Mouse (Mus musculus) embryonic facial prominence, embryonic 10.5 days (tissue): ENCODE results near the gene Lasp1. TPM values are rescaled to one million over a fixed set of nuclear protein-coding genes. Genes with fewer than 3 reads are reported as not detected.
"Not testable (repeated sequence)": the region's sequence is repeated elsewhere in the genome, so short reads cannot be mapped to it uniquely, and the experiment has no call there.

Experiments
- DNase-seq: peaks from one replicate; pipeline ENCODE4 v3.0.0-alpha.2; 2017; ENCODE audit warnings: low spot score
- H3K27ac ChIP-seq: fragments of 300-500 bp; sonication (generic); replicated peaks from 2 replicates; pipeline ENCODE4 v1.5.1; 2016; ENCODE audit warnings: mild to moderate bottlenecking
- H3K27me3 ChIP-seq: fragments of 300-500 bp; sonication (generic); replicated peaks from 2 replicates; pipeline ENCODE4 v1.6.1; 2016; ENCODE audit warnings: low read depth, mild to moderate bottlenecking; ENCODE audit not compliant: poor library complexity, severe bottlenecking
- H3K36me3 ChIP-seq: fragments of 300-500 bp; sonication (generic); replicated peaks from 2 replicates; pipeline ENCODE4 v1.6.1; 2016; ENCODE audit warnings: mild to moderate bottlenecking, moderate library complexity
- H3K4me1 ChIP-seq: fragments of 300-500 bp; sonication (generic); 2 replicates; pipeline ENCODE4 v1.6.1; 2016
- H3K4me3 ChIP-seq: fragments of 300-500 bp; sonication (generic); 2 replicates; pipeline ENCODE4 v1.5.1; 2016; ENCODE audit warnings: mild to moderate bottlenecking, moderate library complexity
- H3K9me3 ChIP-seq: fragments of 300-500 bp; sonication (generic); 2 replicates; pipeline ENCODE4 v1.6.1; 2016; ENCODE audit warnings: mild to moderate bottlenecking
- WGBS: fragments of 180-500 bp; shearing (Covaris S2); methylation state at CpG from one replicate; pipeline ENCODE4 v1.1.7; 2016; 5-methylcytosine and 5-hydroxymethylcytosine counted together
- polyA plus RNA-seq: library from polyadenylated mRNA; unstranded; fragments of >200 nt; fragmentation: Nextera tagmentation; extraction: Ambion mirVana; gene quantifications from 2 replicates; pipeline ENCODE4 v1.2.1, GENCODE M21; 2016

The Lasp1 gene
- polyA plus RNA-seq, 1 experiment from 2014 or later = 98.7 TPM

DNA sequence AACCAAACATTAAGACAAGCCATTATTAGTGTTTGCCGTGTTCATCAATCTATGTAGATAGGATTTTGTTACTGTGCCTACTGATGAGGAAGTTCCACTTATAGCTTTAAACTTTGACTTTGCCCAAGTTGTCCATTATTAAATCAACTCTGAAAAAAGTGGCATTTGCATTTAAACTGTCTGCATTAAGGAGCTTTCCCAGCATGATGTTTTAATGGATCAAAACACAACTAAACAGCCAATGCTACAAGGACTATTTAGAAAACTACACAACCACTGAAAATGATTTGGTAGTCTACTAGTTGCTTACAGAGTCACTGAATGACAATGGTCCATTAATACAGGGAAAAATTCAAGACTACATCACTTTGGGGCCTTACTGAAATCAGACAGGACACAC lies 19.9 kb upstream of the Lasp1 start:
- peaks cover 34% of the 10 kb centered on the region for H3K4me1 ChIP-seq
- no peak overlapping the region; the same call in 1 of the 2 replicates for H3K4me3 ChIP-seq
- 92% methylated on average over 1 of the region's 1 CpGs for WGBS
- H3K27ac ChIP-seq = no peak overlapping the region
- peaks cover 70% of the 10 kb centered on the region for H3K36me3 ChIP-seq
- H3K27me3 ChIP-seq = no peaks in the 10 kb centered on the region
- no peaks in the 10 kb centered on the region for H3K9me3 ChIP-seq
- no peak for DNase-seq

DNA sequence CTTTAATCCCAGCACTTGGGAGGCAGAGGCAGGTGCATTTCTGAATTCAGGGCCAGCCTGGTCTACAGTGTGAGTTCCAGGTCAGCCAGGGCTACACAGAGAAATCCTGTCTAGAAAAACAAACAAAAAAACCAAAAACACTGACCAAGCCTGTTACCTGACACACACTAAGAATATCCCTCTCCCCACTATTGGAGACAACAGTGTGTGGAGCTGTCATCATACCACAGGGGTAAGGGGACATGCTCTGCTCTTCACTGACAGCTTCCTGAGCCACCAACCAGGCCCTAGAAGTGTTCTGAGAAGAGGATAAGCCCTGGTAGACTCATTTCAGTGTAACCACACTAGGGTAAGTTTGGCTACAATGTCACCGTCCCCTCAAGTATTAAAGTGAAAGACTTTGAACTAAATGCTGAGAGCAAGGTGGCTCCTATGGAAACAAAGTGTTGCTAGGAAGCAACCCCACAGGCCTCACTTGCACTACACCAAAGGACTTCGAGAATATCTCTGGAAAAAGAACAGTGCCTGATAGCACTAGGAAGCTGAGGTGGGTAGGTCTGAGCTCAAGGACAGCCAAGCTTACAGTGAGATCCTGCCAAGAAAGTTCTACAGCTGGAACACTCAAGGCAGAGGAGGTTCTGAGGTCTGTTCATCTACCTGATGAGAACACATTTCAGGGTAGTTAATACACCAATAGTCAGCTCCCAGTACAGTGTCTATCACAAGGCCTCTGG lies 18.7 kb upstream of the Lasp1 start:
- Histone ChIP-seq H3K27ac (no peak overlapping the region), H3K9me3 (no peaks in the 10 kb centered on the region), H3K36me3 (peaks cover 61% of the 10 kb centered on the region), H3K4me1 (peaks cover 34% of the 10 kb centered on the region), H3K4me3 (peak overlapping the region; percentile 98), H3K27me3 (no peaks in the 10 kb centered on the region)
- no peak for DNase-seq
- WGBS = 93% methylated on average over 2 of the region's 2 CpGs

DNA sequence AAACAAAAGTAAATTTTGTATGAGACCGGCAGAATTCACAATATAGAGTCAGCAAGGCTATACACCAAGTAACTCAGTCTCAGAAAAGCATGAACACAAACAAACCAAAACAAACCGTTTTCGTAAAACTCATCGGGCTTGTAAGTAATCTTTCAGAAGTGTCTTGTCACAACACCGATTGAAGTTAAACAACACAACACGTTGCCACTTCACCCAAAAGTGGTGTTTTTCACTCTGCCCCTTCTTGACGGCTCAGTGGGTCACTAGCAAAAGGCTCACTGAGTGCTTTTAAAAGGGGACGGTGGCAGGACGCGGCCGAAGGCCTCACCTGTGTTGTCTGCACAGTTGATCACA lies 17.3 kb upstream of the Lasp1 start:
- 1% methylated on average over 11 of the region's 11 CpGs for WGBS
- no peaks in the 10 kb centered on the region for H3K9me3 ChIP-seq
- H3K27ac ChIP-seq = peak overlapping the region; percentile 93
- H3K4me1 ChIP-seq = peaks cover 34% of the 10 kb centered on the region
- peaks cover 48% of the 10 kb centered on the region for H3K36me3 ChIP-seq
- H3K27me3 ChIP-seq = no peaks in the 10 kb centered on the region
- DNase-seq = no peak
- peak overlapping the region; percentile 98 for H3K4me3 ChIP-seq

DNA sequence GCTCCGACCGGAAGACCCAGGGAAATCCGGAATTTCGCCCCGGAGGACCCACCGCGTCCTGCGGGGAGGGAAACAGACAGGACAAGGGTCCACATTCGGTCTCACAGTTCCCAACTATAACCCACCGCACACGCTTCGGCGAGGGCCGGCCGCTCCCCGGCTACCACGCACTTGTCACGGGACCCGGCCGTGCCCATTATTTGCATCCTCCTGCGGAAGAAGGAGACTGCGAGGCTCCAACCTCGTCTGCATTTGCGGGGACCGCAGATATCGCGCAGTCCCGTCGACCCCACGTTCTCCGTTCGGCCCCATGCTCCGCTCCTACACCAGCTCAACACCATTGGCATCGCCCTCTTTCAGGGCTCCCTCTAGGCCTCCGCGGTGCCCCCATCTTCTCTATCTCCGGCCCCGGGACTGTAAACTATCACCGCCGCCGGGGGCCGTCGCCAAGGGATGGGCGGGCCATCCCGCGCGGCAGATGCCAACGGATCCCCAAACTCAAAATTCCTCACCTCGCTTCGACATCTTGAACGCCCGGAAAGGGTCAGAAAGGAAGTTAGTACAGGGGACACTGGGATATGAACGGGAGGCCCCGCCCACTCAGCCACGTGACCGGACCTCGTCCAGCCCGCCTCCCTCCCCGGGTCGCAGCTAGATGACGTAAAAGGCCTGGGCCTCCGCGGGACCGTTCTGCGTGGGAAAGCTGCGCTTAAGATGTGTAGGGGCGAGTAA lies 16.8 kb upstream of the Lasp1 start, which contains the start of gene Rpl23:
Rpl23 (minus strand) TSS at position 606 of the 732 bp plus-strand sequence.
- Histone ChIP-seq H3K4me3 (peak within 1 kb of the TSS; percentile 98), H3K4me1 (peaks cover 29% of the 10 kb centered on the region), H3K27me3 (no peaks in the 10 kb centered on the region), H3K9me3 (no peaks in the 10 kb centered on the region), H3K27ac (peak within 1 kb of the TSS; percentile 93), H3K36me3 (peaks cover 43% of the 10 kb centered on the region)
- WGBS = under 1% methylated on average over 67 of the region's 67 CpGs
- DNase-seq = peak; percentile 99

DNA sequence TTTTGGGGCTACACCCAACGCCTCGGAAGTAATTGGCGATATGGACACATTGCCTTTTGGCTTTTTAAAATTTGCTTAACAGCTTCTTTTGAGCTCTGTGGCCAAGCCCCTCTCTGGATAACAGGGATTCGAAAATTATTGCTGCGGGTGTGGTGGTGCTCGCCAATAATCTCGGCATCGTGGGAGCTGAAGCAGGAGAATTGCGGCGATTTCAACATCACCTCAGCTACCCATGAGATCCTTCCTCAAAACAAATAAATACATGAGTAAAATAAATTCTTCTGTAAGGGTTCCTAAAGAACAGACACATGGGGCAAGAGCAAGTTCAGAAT lies 16.3 kb upstream of the Lasp1 start:
- Histone ChIP-seq H3K27ac (peak overlapping the region; percentile 93), H3K36me3 (peaks cover 37% of the 10 kb centered on the region), H3K27me3 (no peaks in the 10 kb centered on the region), H3K4me3 (peak overlapping the region; percentile 98), H3K9me3 (no peaks in the 10 kb centered on the region), H3K4me1 (peaks cover 26% of the 10 kb centered on the region)
- DNase-seq = no peak
- WGBS = under 1% methylated on average over 10 of the region's 10 CpGs

GRCm38 (mm10) chr11:97787961-97788360 lies 10.8 kb upstream of the Lasp1 start:
- H3K9me3 ChIP-seq = no peaks in the 10 kb centered on the region
- H3K27me3 ChIP-seq = no peaks in the 10 kb centered on the region
- H3K27ac ChIP-seq = no peak overlapping the region
- H3K4me1 ChIP-seq = peaks cover 5% of the 10 kb centered on the region; the same call in 1 of the 2 replicates
- H3K4me3 ChIP-seq = no peak overlapping the region
- 93% methylated on average over 3 of the region's 3 CpGs for WGBS
- DNase-seq = no peak
- H3K36me3 ChIP-seq = no peaks in the 10 kb centered on the region

GRCm38 (mm10) chr11:97789727-97790126 lies 9.1 kb upstream of the Lasp1 start:
- no peak for DNase-seq
- Histone ChIP-seq H3K27me3 (no peaks in the 10 kb centered on the region), H3K27ac (no peak overlapping the region), H3K4me3 (no peak overlapping the region), H3K36me3 (no peaks in the 10 kb centered on the region), H3K4me1 (no peaks in the 10 kb centered on the region), H3K9me3 (no peaks in the 10 kb centered on the region)
- 89% methylated on average over 5 of the region's 5 CpGs for WGBS

- not testable (repeated sequence) for H3K4me1 ChIP-seq, H3K36me3 ChIP-seq, H3K9me3 ChIP-seq, DNase-seq, H3K27ac ChIP-seq, H3K27me3 ChIP-seq, H3K4me3 ChIP-seq
- whole genome bisulfite sequencing = 81% methylated on average over 2 of the region's 2 CpGs
Observed at GRCm38 (mm10) chr11:97790778-97791438, 7.9 kb upstream of the Lasp1 start.

DNA sequence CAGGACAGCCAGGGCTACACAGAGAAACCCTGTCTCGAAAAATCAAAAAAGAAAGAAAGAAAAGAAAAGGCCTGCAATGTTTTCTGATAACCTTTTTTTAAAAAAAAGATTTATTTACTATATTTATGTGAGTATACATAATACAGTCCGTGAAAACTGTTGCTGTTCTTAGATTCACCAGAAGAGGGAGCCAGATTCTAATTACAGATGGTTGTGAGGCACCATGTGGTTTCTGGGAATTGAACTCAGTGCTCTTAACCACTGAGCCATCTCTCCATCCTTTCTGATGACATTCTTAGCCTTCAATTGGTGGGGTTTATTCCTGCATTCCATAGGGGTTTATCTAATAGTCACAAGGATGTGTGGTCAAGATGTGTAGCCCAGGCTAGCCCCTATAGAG lies 5.6 kb upstream of the Lasp1 start:
- no peak overlapping the region for H3K27ac ChIP-seq
- peaks cover 6% of the 10 kb centered on the region for H3K4me1 ChIP-seq
- H3K4me3 ChIP-seq = no peak overlapping the region
- no peaks in the 10 kb centered on the region for H3K9me3 ChIP-seq
- no peaks in the 10 kb centered on the region for H3K36me3 ChIP-seq
- no peaks in the 10 kb centered on the region for H3K27me3 ChIP-seq
- DNase-seq = no peak
- 8% methylated on average over 2 of the region's 2 CpGs for WGBS

DNA sequence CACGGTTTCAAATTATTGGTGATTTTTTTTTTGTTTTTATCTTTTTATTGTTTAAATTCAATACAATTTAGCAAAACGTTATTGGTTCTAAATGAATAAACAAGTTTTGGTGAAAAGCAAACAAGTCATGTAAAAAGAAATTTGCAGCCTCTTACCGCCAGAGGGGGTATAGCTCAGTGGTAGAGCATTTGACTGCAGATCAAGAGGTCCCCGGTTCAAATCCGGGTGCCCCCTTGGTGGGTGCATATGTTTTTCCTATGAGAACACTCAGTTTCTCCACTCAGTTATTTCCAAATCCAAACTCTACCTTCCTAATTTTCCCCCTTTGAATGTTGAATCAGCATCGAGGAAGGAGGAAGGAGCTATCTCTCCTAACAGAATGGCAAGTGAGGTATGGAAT lies 1.9 kb upstream of the Lasp1 start:
- Histone ChIP-seq H3K27ac (no peak overlapping the region), H3K4me1 (peaks cover 31% of the 10 kb centered on the region), H3K27me3 (no peaks in the 10 kb centered on the region), H3K9me3 (no peaks in the 10 kb centered on the region), H3K36me3 (no peaks in the 10 kb centered on the region), H3K4me3 (no peak overlapping the region)
- DNase-seq = peak; percentile 75
- WGBS = 6% methylated on average over 6 of the region's 6 CpGs

DNA sequence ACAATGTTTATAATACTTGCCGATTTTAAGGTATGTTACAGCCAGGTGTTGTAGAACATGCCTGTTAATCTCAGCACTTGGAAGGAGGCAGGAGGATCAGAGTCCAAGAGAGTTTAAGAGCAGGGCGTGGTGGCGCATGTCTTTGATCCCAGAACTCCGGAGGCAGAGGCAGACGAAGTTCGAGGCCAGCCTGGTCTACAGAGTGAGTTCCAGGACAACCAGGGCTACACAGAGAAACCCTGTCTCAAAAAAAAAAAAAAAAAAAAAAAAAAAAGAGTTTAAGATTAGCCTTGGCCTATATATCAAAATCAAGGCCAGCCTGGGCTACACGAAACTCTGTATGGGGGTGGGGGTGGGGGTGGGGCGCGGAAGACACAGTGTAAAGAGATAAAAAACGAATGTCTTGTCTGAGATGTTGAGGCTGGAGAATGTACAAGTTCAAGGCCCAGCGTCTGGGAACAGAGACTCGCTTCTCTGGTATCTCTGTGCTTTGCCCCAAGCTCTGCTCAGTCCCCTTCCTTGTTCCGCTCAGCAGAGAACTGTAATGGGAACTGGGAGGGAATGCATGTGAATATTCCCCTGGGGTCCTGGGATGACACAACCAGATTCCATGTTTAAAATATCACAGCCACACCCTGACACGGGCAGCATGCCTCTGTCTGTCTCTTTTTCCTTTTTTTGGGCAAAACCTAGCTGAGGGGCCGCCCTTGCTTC lies 1.3 kb upstream of the Lasp1 start:
- peak; percentile 20 for DNase-seq
- H3K4me1 ChIP-seq = peaks cover 37% of the 10 kb centered on the region
- no peaks in the 10 kb centered on the region for H3K27me3 ChIP-seq
- H3K27ac ChIP-seq = no peak overlapping the region
- H3K9me3 ChIP-seq = no peaks in the 10 kb centered on the region
- WGBS = 58% methylated on average over 15 of the region's 15 CpGs
- peak overlapping the region; percentile 96 for H3K4me3 ChIP-seq
- H3K36me3 ChIP-seq = 0 out of 2 replicates have a peak, but pooled peaks cover 3% of the 10 kb centered on the region

DNA sequence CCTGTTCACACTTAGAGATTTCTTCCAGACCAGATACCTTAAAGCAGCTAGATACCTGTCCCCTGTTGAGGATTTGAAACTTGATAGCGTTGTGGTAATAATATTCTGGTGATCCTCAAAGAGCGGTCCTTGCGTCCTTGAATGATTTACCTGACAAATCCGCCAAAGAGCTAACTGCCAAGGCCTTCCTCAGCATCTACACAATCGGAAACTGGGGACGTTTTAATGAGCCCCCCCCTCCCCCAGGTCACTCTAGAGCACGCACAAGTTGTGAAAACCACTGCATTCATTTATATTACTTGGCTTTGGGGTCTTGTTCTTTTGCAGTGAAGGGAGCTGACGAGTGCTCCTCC lies 741 bp upstream of the Lasp1 start:
- peak overlapping the region; percentile 96 for H3K4me3 ChIP-seq
- 32% methylated on average over 8 of the region's 8 CpGs for WGBS
- no peak overlapping the region for H3K27ac ChIP-seq
- H3K4me1 ChIP-seq = peaks cover 40% of the 10 kb centered on the region
- no peaks in the 10 kb centered on the region for H3K9me3 ChIP-seq
- no peaks in the 10 kb centered on the region for H3K27me3 ChIP-seq
- 0 out of 2 replicates have a peak, but pooled peaks cover 4% of the 10 kb centered on the region for H3K36me3 ChIP-seq
- DNase-seq = no peak
